Comparison of ENCODE assay signal across 10 mouse cellular contexts in the genomic region with DNA sequence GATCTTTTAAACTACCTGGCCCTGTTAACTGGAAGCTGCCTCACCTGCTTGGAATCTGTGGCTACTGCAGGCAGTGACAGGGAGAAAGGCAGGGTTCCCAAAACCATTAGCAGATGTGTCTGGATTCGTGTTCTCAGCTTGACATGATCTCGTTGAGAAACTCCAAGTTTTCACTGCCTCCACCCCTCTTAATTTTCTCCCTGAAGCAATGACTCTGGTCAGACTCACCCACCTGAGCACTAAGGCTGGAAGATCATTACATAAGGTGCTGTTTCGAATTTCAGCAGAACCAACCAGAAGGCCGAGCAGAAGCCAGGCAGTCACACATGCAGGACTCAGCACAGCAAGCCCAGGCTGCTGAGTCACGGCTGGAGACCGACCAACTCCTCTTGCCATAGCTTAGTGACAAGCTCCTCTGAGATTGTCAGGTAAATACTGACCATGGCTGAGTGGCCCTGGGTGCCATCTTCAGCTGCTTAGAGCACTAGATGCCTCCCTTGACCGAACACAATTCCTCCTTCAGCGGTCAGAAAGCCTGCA. TPM values are rescaled to one million over a fixed set of nuclear protein-coding genes. Genes with fewer than 3 reads are reported as not detected.
DNase-seq lines count a peak whose midpoint lies in the region; ATAC-seq and TF ChIP-seq lines count a peak whose summit lies in the region.
"Had no signal": no experiment of that assay in that cellular context is flagged by ENCODE, and none has a peak within 500 bp of the region (broad histone marks: within the 10 kb centered on the region; RNA-seq: fewer than 3 reads in every experiment).

No protein-coding gene starts in this region.

- peak overlapping the region; percentile 91 for H3K27ac ChIP-seq in layer of hippocampus, adult 2 months
- no peak overlapping the region for H3K27ac ChIP-seq in forebrain, embryonic 10.5 days
- no peak overlapping the region for H3K27ac ChIP-seq in forebrain, postnatal 0 days (ENCODE audit: low read depth, low read length)
- H3K27ac ChIP-seq: limb, embryonic 13.5 days; neural tube, embryonic 15.5 days had no signal

- peaks cover 22% of the 10 kb centered on the region for H3K4me1 ChIP-seq in forebrain, embryonic 10.5 days
- H3K4me1 ChIP-seq in forebrain, postnatal 0 days (ENCODE audit: insufficient read depth): no peaks in the 10 kb centered on the region
- H3K4me1 ChIP-seq: neural tube, embryonic 15.5 days had no signal

- H3K27me3 ChIP-seq in forebrain, embryonic 10.5 days (ENCODE audit: poor library complexity, severe bottlenecking): no peaks in the 10 kb centered on the region
- H3K27me3 ChIP-seq in forebrain, postnatal 0 days (ENCODE audit: insufficient read depth, low read length): no peaks in the 10 kb centered on the region
- H3K27me3 ChIP-seq: limb, embryonic 13.5 days; neural tube, embryonic 15.5 days had no signal

- H3K4me3 ChIP-seq in layer of hippocampus, adult 2 months: no peak overlapping the region
- no peak overlapping the region for H3K4me3 ChIP-seq in forebrain, embryonic 10.5 days
- H3K4me3 ChIP-seq in forebrain, postnatal 0 days (ENCODE audit: low read depth, low read length): no peak overlapping the region
- H3K4me3 ChIP-seq: limb, embryonic 13.5 days; neural tube, embryonic 15.5 days had no signal

- no peak for TF ChIP-seq CTCF in layer of hippocampus, adult 2 months (conservative IDR thresholded peaks at IDR 0.05)
- TF ChIP-seq CTCF in forebrain, postnatal 0 days (IDR thresholded peaks at IDR 0.05; ENCODE audit: low read depth): no peak

- H3K9ac ChIP-seq in forebrain, postnatal 0 days: no peak overlapping the region
- H3K9ac ChIP-seq: limb, embryonic 13.5 days; neural tube, embryonic 15.5 days had no signal

- peak; percentile 48 to 49 for DNase-seq in lung, adult 18-20 months
- no peak for DNase-seq in lung, postnatal 4 days
- DNase-seq in cerebellum, adult 9-11 months: peak; percentile 87
- peak; percentile 51 to 52 for DNase-seq in layer of hippocampus, adult 2 months (ENCODE audit: low spot score in 2 of 2)
- DNase-seq in right cerebral cortex, postnatal 25 days: peak; percentile 68
- DNase-seq in forebrain, embryonic 10.5 days (ENCODE audit: extremely low spot score, low spot score): no peak
- no peak for DNase-seq in heart, adult 9 months (ENCODE audit: low spot score in 2 of 2)
- no peak for DNase-seq in forebrain, postnatal 0 days

- no peak overlapping the region for H3K4me2 ChIP-seq in forebrain, postnatal 0 days (ENCODE audit: low read depth)
- H3K4me2 ChIP-seq: limb, embryonic 13.5 days; neural tube, embryonic 15.5 days had no signal

- peaks cover 56% of the 10 kb centered on the region for H3K36me3 ChIP-seq in forebrain, embryonic 10.5 days (replicated peaks)
- peaks cover 10% of the 10 kb centered on the region for H3K36me3 ChIP-seq in forebrain, postnatal 0 days (ENCODE audit: insufficient read depth)

- 91% methylated on average over 8 of the region's 8 CpGs for WGBS in forebrain, embryonic 10.5 days
- 86% methylated on average over 8 of the region's 8 CpGs for WGBS in forebrain, postnatal 0 days

- ATAC-seq in forebrain, postnatal 0 days: no peak

- no peaks in the 10 kb centered on the region for H3K9me3 ChIP-seq in forebrain, embryonic 10.5 days
- no peaks in the 10 kb centered on the region for H3K9me3 ChIP-seq in forebrain, postnatal 0 days (ENCODE audit: low read length)
- H3K9me3 ChIP-seq: limb, embryonic 13.5 days; neural tube, embryonic 15.5 days had no signal

RNA-seq across cellular contexts. Expression of a gene that starts 32.3 kb away (rescaled TPM):
- total RNA-seq in layer of hippocampus, adult 2 months (2021): 10 to 100 TPM; 18.6 to 20.9 TPM
- 103 and 104 TPM in 2 replicates for polyA plus RNA-seq in forebrain, embryonic 10.5 days (2016; fragmentation: Nextera tagmentation; extraction: Ambion mirVana)
- total RNA-seq in forebrain, postnatal 0 days (2014; rRNA removed): 33.7 and 37.5 TPM in 2 replicates
- 49.0 and 54.4 TPM in 2 replicates for polyA plus RNA-seq in forebrain, postnatal 0 days (2015; fragmentation: Nextera tagmentation; extraction: Ambion mirVana)

RNA-seq across cellular contexts. Expression of a gene that starts 35.6 kb away (rescaled TPM):
- total RNA-seq in layer of hippocampus, adult 2 months (2021): 10 to 100 TPM; 44.2 to 44.8 TPM
- polyA plus RNA-seq in forebrain, embryonic 10.5 days (2016; fragmentation: Nextera tagmentation; extraction: Ambion mirVana): 79.0 and 81.7 TPM in 2 replicates
- 59.2 and 72.0 TPM in 2 replicates for total RNA-seq in forebrain, postnatal 0 days (2014; rRNA removed)
- 51.8 and 58.0 TPM in 2 replicates for polyA plus RNA-seq in forebrain, postnatal 0 days (2015; fragmentation: Nextera tagmentation; extraction: Ambion mirVana)

Comparison
In these comparisons a context has a peak if more than half of its experiments do, and no peak if none do; other contexts are left out.
1. DNase-seq: peak in lung, adult 18-20 months (2 of 2), cerebellum, adult 9-11 months (single experiment), layer of hippocampus, adult 2 months (2 of 2) and right cerebral cortex, postnatal 25 days (single experiment); none in lung, postnatal 4 days (0 of 2), forebrain, embryonic 10.5 days (single experiment), heart, adult 9 months (0 of 2) and forebrain, postnatal 0 days (single experiment).